In genomic region chr8:122524506-122524905, GRCm38 (mm10) we compare ENCODE assay signal across 8 mouse cellular contexts. TPM values are rescaled to one million over a fixed set of nuclear protein-coding genes. Genes with fewer than 3 reads are reported as not detected.
DNase-seq lines count a peak whose midpoint lies in the region; ATAC-seq and TF ChIP-seq lines count a peak whose summit lies in the region.

No protein-coding gene starts in this region.

- H3K27ac ChIP-seq in lung, embryonic 14.5 days (ENCODE audit: low read depth) = peak overlapping the region; percentile 68; the same call in 1 of the 2 replicates
- H3K27ac ChIP-seq in hindbrain, embryonic 15.5 days (replicated peaks) = peak overlapping the region; percentile 56; the same call in 1 of the 2 replicates
- no peak overlapping the region for H3K27ac ChIP-seq in midbrain, postnatal 0 days (ENCODE audit: low read depth, low read length)

- H3K9ac ChIP-seq in lung, embryonic 14.5 days = no peak overlapping the region
- H3K9ac ChIP-seq in hindbrain, embryonic 15.5 days = no peak overlapping the region
- H3K9ac ChIP-seq in midbrain, postnatal 0 days (replicated peaks; ENCODE audit: low read length, poor library complexity, severe bottlenecking) = no peak overlapping the region

- TF ChIP-seq CTCF in lung, embryonic 14.5 days (IDR thresholded peaks at IDR 0.05; ENCODE audit: low read depth) = no peak
- no peak for TF ChIP-seq CTCF in midbrain, postnatal 0 days (IDR thresholded peaks at IDR 0.05)

- no peaks in the 10 kb centered on the region for H3K9me3 ChIP-seq in lung, embryonic 14.5 days (ENCODE audit: low read depth, low read length)
- no peaks in the 10 kb centered on the region for H3K9me3 ChIP-seq in hindbrain, embryonic 15.5 days
- no peaks in the 10 kb centered on the region for H3K9me3 ChIP-seq in midbrain, postnatal 0 days (ENCODE audit: low read length)

- peak overlapping the region; percentile 44; the same call in 1 of the 2 replicates for H3K4me2 ChIP-seq in lung, embryonic 14.5 days
- H3K4me2 ChIP-seq in hindbrain, embryonic 15.5 days = peak overlapping the region; percentile 35; the same call in 1 of the 2 replicates
- no peak overlapping the region for H3K4me2 ChIP-seq in midbrain, postnatal 0 days (ENCODE audit: low read depth, low read length, poor library complexity, severe bottlenecking)

- 0 out of 2 replicates have a peak, but pooled peaks cover 4% of the 10 kb centered on the region for H3K36me3 ChIP-seq in lung, embryonic 14.5 days (ENCODE audit: insufficient read depth)
- no peaks in the 10 kb centered on the region for H3K36me3 ChIP-seq in hindbrain, embryonic 15.5 days
- H3K36me3 ChIP-seq in midbrain, postnatal 0 days (ENCODE audit: insufficient read depth, low read length) = no peaks in the 10 kb centered on the region

- peaks cover 44% of the 10 kb centered on the region for H3K4me1 ChIP-seq in lung, embryonic 14.5 days (ENCODE audit: insufficient read depth)
- peaks cover 25% of the 10 kb centered on the region for H3K4me1 ChIP-seq in hindbrain, embryonic 15.5 days (replicated peaks)
- H3K4me1 ChIP-seq in midbrain, postnatal 0 days (ENCODE audit: insufficient read depth, low read length) = no peaks in the 10 kb centered on the region; the same call in 1 of the 2 replicates

- 71% methylated on average over 6 of the region's 6 CpGs for WGBS in lung, embryonic 14.5 days
- WGBS in hindbrain, embryonic 15.5 days = 75% methylated on average over 6 of the region's 6 CpGs
- WGBS in midbrain, postnatal 0 days = 75% methylated on average over 6 of the region's 6 CpGs

- DNase-seq in adrenal gland, adult 2 months = peak; percentile 32
- DNase-seq in adrenal gland, postnatal 36 days = no peak
- no peak for DNase-seq in lung, embryonic 14.5 days
- DNase-seq in lung, postnatal 25 days (ENCODE audit: low spot score) = no peak
- DNase-seq in midbrain, postnatal 0 days (ENCODE audit: low spot score) = peak; percentile 10
- no peak for DNase-seq in layer of hippocampus, adult 18-20 months (ENCODE audit: low spot score in 2 of 2)
- no peak for DNase-seq in T-cell, adult 2 months (ENCODE audit: low spot score)

- ATAC-seq in lung, embryonic 14.5 days (ENCODE audit: insufficient read depth) = no peak
- no peak for ATAC-seq in hindbrain, embryonic 15.5 days (ENCODE audit: low FRiP score, low read depth)
- ATAC-seq in midbrain, postnatal 0 days (ENCODE audit: low FRiP score) = no peak

- no peak overlapping the region for H3K4me3 ChIP-seq in lung, embryonic 14.5 days (ENCODE audit: low read depth, low read length)
- H3K4me3 ChIP-seq in hindbrain, embryonic 15.5 days = no peak overlapping the region
- no peak overlapping the region for H3K4me3 ChIP-seq in midbrain, postnatal 0 days (ENCODE audit: low read depth, low read length)

- H3K27me3 ChIP-seq in lung, embryonic 14.5 days (ENCODE audit: insufficient read depth, low read length) = no peaks in the 10 kb centered on the region
- no peaks in the 10 kb centered on the region for H3K27me3 ChIP-seq in hindbrain, embryonic 15.5 days
- H3K27me3 ChIP-seq in midbrain, postnatal 0 days (ENCODE audit: insufficient read depth, low read length) = no peaks in the 10 kb centered on the region

RNA-seq across cellular contexts. Expression of gene Piezo1, which starts 26.6 kb away (rescaled TPM):
- total RNA-seq in adrenal gland, adult 2 months (2021) = 10 to 100 TPM; 15.1 to 26.4 TPM
- polyA plus RNA-seq in adrenal gland, adult 2 months (2012; rRNA removed) = 47.5 and 64.7 TPM in 2 replicates
- total RNA-seq in adrenal gland, postnatal 36 days (2021) = 10 to 100 TPM; 19.5 to 24.7 TPM
- 26.6 and 27.7 TPM in 2 replicates for polyA plus RNA-seq in lung, embryonic 14.5 days (2014; fragmentation: Nextera tagmentation; extraction: Ambion mirVana)
- polyA plus RNA-seq in hindbrain, embryonic 15.5 days (2015; fragmentation: Nextera tagmentation; extraction: Ambion mirVana) = 2.2 and 2.8 TPM in 2 replicates
- total RNA-seq in midbrain, postnatal 0 days (2014; rRNA removed) = 10.8 and 14.2 TPM in 2 replicates
- polyA plus RNA-seq in midbrain, postnatal 0 days (2015; fragmentation: Nextera tagmentation; extraction: Ambion mirVana) = 1.3 and 1.8 TPM in 2 replicates
- 1 to 10 TPM; 3.2 to 3.5 TPM for total RNA-seq in layer of hippocampus, adult 18-20 months (2021)

RNA-seq across cellular contexts. Expression of gene Cdt1, which starts 43.3 kb away (rescaled TPM):
- total RNA-seq in adrenal gland, adult 2 months (2021) = 1 to 10 TPM; 5.0 to 7.0 TPM
- polyA plus RNA-seq in adrenal gland, adult 2 months (2012; rRNA removed) = 19.9 and 22.4 TPM in 2 replicates
- total RNA-seq in adrenal gland, postnatal 36 days (2021) = 1 to 10 TPM; 8.7 to 9.1 TPM
- polyA plus RNA-seq in lung, embryonic 14.5 days (2014; fragmentation: Nextera tagmentation; extraction: Ambion mirVana) = 47.1 and 50.3 TPM in 2 replicates
- 10.6 and 11.5 TPM in 2 replicates for polyA plus RNA-seq in hindbrain, embryonic 15.5 days (2015; fragmentation: Nextera tagmentation; extraction: Ambion mirVana)
- total RNA-seq in midbrain, postnatal 0 days (2014; rRNA removed) = 9.2 and 15.6 TPM in 2 replicates
- polyA plus RNA-seq in midbrain, postnatal 0 days (2015; fragmentation: Nextera tagmentation; extraction: Ambion mirVana) = 6.4 TPM in 2 replicates
- 1 to 10 TPM; 1.2 to 1.8 TPM for total RNA-seq in layer of hippocampus, adult 18-20 months (2021)

RNA-seq across cellular contexts. Expression of gene Ctu2, which starts 48.6 kb away (rescaled TPM):
- total RNA-seq in adrenal gland, adult 2 months (2021) = 10 to 100 TPM; 15.5 to 18.1 TPM
- 40.6 and 46.7 TPM in 2 replicates for polyA plus RNA-seq in adrenal gland, adult 2 months (2012; rRNA removed)
- total RNA-seq in adrenal gland, postnatal 36 days (2021) = 10 to 100 TPM; 20.0 to 29.1 TPM
- polyA plus RNA-seq in lung, embryonic 14.5 days (2014; fragmentation: Nextera tagmentation; extraction: Ambion mirVana) = 45.4 and 56.2 TPM in 2 replicates
- polyA plus RNA-seq in hindbrain, embryonic 15.5 days (2015; fragmentation: Nextera tagmentation; extraction: Ambion mirVana) = 78.3 and 80.7 TPM in 2 replicates
- 37.7 and 52.6 TPM in 2 replicates for total RNA-seq in midbrain, postnatal 0 days (2014; rRNA removed)
- 95.0 and 99.5 TPM in 2 replicates for polyA plus RNA-seq in midbrain, postnatal 0 days (2015; fragmentation: Nextera tagmentation; extraction: Ambion mirVana)
- 10 to 100 TPM; 21.1 to 22.3 TPM for total RNA-seq in layer of hippocampus, adult 18-20 months (2021)

RNA-seq across cellular contexts. Expression of gene Rnf166, which starts 48.6 kb away (rescaled TPM):
- 10 to 100 TPM; 42.8 to 83.8 TPM for total RNA-seq in adrenal gland, adult 2 months (2021)
- polyA plus RNA-seq in adrenal gland, adult 2 months (2012; rRNA removed) = 132 and 157 TPM in 2 replicates
- 10 to 100 TPM; 37.3 to 59.9 TPM for total RNA-seq in adrenal gland, postnatal 36 days (2021)
- polyA plus RNA-seq in lung, embryonic 14.5 days (2014; fragmentation: Nextera tagmentation; extraction: Ambion mirVana) = 34.7 and 37.2 TPM in 2 replicates
- 33.9 and 37.9 TPM in 2 replicates for polyA plus RNA-seq in hindbrain, embryonic 15.5 days (2015; fragmentation: Nextera tagmentation; extraction: Ambion mirVana)
- 26.4 and 40.8 TPM in 2 replicates for total RNA-seq in midbrain, postnatal 0 days (2014; rRNA removed)
- polyA plus RNA-seq in midbrain, postnatal 0 days (2015; fragmentation: Nextera tagmentation; extraction: Ambion mirVana) = 25.1 and 26.5 TPM in 2 replicates
- 10 to 100 TPM; 40.3 to 45.5 TPM for total RNA-seq in layer of hippocampus, adult 18-20 months (2021)

RNA-seq across cellular contexts. Expression of gene Aprt, which starts 52.2 kb away (rescaled TPM):
- total RNA-seq in adrenal gland, adult 2 months (2021) = 100 to 1,000 TPM in 1 of 2 experiments, 10 to 100 TPM in 1; 56.2 to 106 TPM
- polyA plus RNA-seq in adrenal gland, adult 2 months (2012; rRNA removed) = 161 and 176 TPM in 2 replicates
- 10 to 100 TPM; 72.4 to 87.2 TPM for total RNA-seq in adrenal gland, postnatal 36 days (2021)
- polyA plus RNA-seq in lung, embryonic 14.5 days (2014; fragmentation: Nextera tagmentation; extraction: Ambion mirVana) = 338 and 366 TPM in 2 replicates
- 170 and 179 TPM in 2 replicates for polyA plus RNA-seq in hindbrain, embryonic 15.5 days (2015; fragmentation: Nextera tagmentation; extraction: Ambion mirVana)
- total RNA-seq in midbrain, postnatal 0 days (2014; rRNA removed) = 83.9 and 97.2 TPM in 2 replicates
- polyA plus RNA-seq in midbrain, postnatal 0 days (2015; fragmentation: Nextera tagmentation; extraction: Ambion mirVana) = 157 and 170 TPM in 2 replicates
- 10 to 100 TPM; 58.1 to 61.6 TPM for total RNA-seq in layer of hippocampus, adult 18-20 months (2021)

Comparison
In these comparisons a context has a peak if more than half of its experiments do, and no peak if none do; other contexts are left out.
1. DNase-seq: peak in adrenal gland, adult 2 months (single experiment) and midbrain, postnatal 0 days (single experiment); none in adrenal gland, postnatal 36 days (0 of 2), lung, embryonic 14.5 days (single experiment), lung, postnatal 25 days (single experiment), layer of hippocampus, adult 18-20 months (0 of 2) and T-cell, adult 2 months (single experiment).